Mouse (Mus musculus): ENCODE data around the gene Ndufa4l2. TPM values are rescaled to one million over a fixed set of nuclear protein-coding genes. Genes with fewer than 3 reads are reported as not detected.
A peak's percentile ranks its signal among the peaks of the same experiment; 100 is the strongest.

Gene Ndufa4l2
- polyA plus RNA-seq (2014; fragmentation: Nextera tagmentation; extraction: Ambion mirVana): 2.4 and 3.4 TPM in 2 replicates

DNA sequence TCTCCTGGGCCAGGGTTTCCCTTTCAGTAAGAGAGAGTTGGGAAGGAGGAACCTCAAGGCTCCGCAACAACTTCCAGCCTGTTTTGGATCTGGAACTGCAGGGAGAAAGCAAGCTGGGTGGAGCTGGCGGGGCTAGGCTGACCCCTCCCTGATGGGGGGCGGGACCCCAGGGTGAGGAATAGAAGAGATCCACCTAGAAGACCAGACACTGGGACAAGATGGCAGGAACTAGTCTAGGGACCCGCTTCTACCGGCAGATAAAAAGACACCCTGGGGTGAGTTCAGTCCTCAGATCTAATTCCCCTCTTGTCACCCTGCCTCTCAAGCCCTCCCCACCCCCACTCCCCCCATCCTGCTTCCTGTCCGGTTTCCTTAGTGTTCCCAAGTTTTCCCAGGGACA is at the start of gene Ndufa4l2:
Gene Ndufa4l2, plus strand, starts transcription at position 204 of the 400 bp plus-strand sequence.
- H3K27me3 ChIP-seq (ENCODE audit: control insufficient read depth, insufficient read depth, low read length): peaks cover 38% of the 10 kb centered on the region

DNA sequence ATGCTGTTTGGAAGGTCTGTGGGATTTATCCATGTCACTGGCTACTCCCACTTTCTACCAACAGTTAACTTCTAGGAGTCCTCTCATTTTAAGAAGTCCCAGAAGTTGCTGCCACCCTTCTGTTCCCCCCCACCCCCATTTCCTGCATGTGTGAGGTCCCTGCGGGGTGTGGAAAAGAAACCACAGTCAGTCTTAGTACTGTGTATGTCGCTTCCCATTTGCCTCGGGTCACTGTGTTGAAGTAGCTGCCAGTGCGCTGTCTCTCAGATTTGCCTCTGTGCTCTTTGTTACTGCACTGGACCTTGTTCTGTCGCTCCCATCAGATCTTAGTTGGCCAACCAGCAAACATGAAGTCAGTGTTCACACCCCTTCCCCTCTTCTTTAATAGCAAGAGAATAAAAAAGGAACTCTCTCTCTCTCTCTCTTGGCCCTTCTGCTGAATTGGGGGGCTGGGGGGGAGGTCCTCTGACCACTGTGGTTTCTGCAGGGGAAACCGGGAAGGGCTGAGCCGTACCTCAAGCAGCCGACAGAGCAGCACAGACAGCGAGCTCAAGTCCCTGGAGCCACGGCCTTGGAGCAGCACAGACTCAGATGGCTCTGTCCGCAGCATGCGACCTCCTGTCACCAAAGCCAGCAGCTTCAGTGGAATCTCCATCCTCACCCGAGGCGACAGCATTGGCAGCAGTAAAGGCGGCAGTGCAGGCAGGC is 43.3 kb upstream of the Ndufa4l2 start:
- no peaks in the 10 kb centered on the region for H3K4me1 ChIP-seq (ENCODE audit: control insufficient read depth, insufficient read depth, low read length)
- no peaks in the 10 kb centered on the region for H3K9me3 ChIP-seq (ENCODE audit: control insufficient read depth, low read length)
- WGBS: 70% methylated on average over 15 of the region's 15 CpGs
- DNase-seq (ENCODE audit: low spot score): no peak
- no peak overlapping the region for H3K27ac ChIP-seq (ENCODE audit: low read depth, low read length)
- H3K4me2 ChIP-seq (ENCODE audit: low read depth): no peak overlapping the region
- H3K4me3 ChIP-seq (ENCODE audit: low read depth, low read length): no peak overlapping the region
- no peak for ATAC-seq (ENCODE audit: insufficient read depth, low FRiP score, low TSS enrichment)
- H3K36me3 ChIP-seq (ENCODE audit: control insufficient read depth, insufficient read depth, low read length): 0 out of 2 replicates have a peak, but pooled peaks cover 2% of the 10 kb centered on the region
- no peak overlapping the region for H3K9ac ChIP-seq (ENCODE audit: low read length)
- no peaks in the 10 kb centered on the region for H3K27me3 ChIP-seq (ENCODE audit: control insufficient read depth, insufficient read depth, low read length)

More for the DNA sequence above, at the start of gene Ndufa4l2:
- Histone ChIP-seq H3K4me1 (ENCODE audit: control insufficient read depth, insufficient read depth, low read length) (peaks cover 60% of the 10 kb centered on the region), H3K9ac (ENCODE audit: low read length) (peak within 1 kb of the TSS; percentile 9), H3K27ac (ENCODE audit: low read depth, low read length) (peak within 1 kb of the TSS; percentile 2; the same call in 1 of the 2 replicates), H3K36me3 (ENCODE audit: control insufficient read depth, insufficient read depth, low read length) (peaks cover 2% of the 10 kb centered on the region; the same call in 1 of the 2 replicates), H3K4me3 (ENCODE audit: low read depth, low read length) (no peak within 1 kb of the TSS), H3K9me3 (ENCODE audit: control insufficient read depth, low read length) (no peaks in the 10 kb centered on the region), H3K4me2 (ENCODE audit: low read depth) (peak within 1 kb of the TSS; percentile 15; the same call in 1 of the 2 replicates)
- WGBS: 11% methylated on average over 6 of the region's 6 CpGs
- no peak for ATAC-seq (ENCODE audit: insufficient read depth, low FRiP score, low TSS enrichment)
- peak; percentile 14 for DNase-seq (ENCODE audit: low spot score)

DNA sequence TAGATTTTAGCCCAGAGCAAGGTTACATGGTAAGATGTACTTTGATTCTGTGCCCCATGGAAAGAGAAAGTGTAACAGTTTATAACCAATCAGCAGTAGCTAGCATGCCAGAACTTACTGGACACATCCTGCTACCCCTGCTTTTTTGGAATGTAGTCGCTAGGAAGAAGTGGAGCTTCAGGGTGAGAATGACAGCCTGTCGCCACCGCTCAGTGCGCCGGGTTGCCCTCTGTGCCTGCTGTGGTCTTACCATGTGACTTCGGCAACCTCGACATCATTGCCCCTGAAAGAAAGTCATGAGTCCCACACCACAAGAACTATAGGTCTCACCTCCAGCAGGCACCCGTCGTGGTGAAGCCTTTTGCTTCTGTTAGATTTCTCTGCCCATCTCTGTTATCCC is 42.0 kb upstream of the Ndufa4l2 start:
- no peak for ATAC-seq (ENCODE audit: insufficient read depth, low FRiP score, low TSS enrichment)
- Histone ChIP-seq H3K4me1 (ENCODE audit: control insufficient read depth, insufficient read depth, low read length) (no peaks in the 10 kb centered on the region), H3K27me3 (ENCODE audit: control insufficient read depth, insufficient read depth, low read length) (no peaks in the 10 kb centered on the region), H3K27ac (ENCODE audit: low read depth, low read length) (no peak overlapping the region), H3K9ac (ENCODE audit: low read length) (no peak overlapping the region), H3K9me3 (ENCODE audit: control insufficient read depth, low read length) (no peaks in the 10 kb centered on the region), H3K4me2 (ENCODE audit: low read depth) (no peak overlapping the region), H3K36me3 (ENCODE audit: control insufficient read depth, insufficient read depth, low read length) (0 out of 2 replicates have a peak, but pooled peaks cover 2% of the 10 kb centered on the region), H3K4me3 (ENCODE audit: low read depth, low read length) (no peak overlapping the region)
- 89% methylated on average over 9 of the region's 9 CpGs for whole genome bisulfite sequencing
- no peak for DNase-seq (ENCODE audit: low spot score)

DNA sequence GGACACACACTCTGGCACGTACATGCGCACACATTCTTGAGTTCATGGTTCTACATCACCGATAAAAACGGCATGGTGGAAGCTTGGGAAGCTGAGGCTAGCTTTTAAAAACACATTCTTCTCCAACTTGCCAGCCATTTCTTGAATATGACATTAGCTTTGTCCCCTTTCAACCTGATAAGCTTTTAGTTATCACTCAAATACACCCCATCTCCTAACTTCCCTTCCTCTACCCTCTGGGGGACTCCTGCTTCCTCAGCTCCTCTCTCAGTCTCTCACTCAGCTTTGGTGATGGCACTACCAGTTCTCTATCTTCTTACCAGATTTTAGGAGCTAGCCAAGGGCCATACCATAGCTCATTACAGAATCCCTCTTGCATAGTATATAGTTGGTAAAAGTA is 39.6 kb upstream of the Ndufa4l2 start:
- no peak overlapping the region for H3K4me3 ChIP-seq (ENCODE audit: low read depth, low read length)
- no peak overlapping the region for H3K4me2 ChIP-seq (ENCODE audit: low read depth)
- H3K27ac ChIP-seq (ENCODE audit: low read depth, low read length): no peak overlapping the region
- H3K9me3 ChIP-seq (ENCODE audit: control insufficient read depth, low read length): no peaks in the 10 kb centered on the region
- ATAC-seq (ENCODE audit: insufficient read depth, low FRiP score, low TSS enrichment) (no peak), DNase-seq (ENCODE audit: low spot score) (no peak)
- H3K36me3 ChIP-seq (ENCODE audit: control insufficient read depth, insufficient read depth, low read length): 0 out of 2 replicates have a peak, but pooled peaks cover under 1% of the 10 kb centered on the region
- H3K9ac ChIP-seq (ENCODE audit: low read length): no peak overlapping the region
- H3K4me1 ChIP-seq (ENCODE audit: control insufficient read depth, insufficient read depth, low read length): no peaks in the 10 kb centered on the region
- H3K27me3 ChIP-seq (ENCODE audit: control insufficient read depth, insufficient read depth, low read length): no peaks in the 10 kb centered on the region
- WGBS: 94% methylated on average over 4 of the region's 4 CpGs

DNA sequence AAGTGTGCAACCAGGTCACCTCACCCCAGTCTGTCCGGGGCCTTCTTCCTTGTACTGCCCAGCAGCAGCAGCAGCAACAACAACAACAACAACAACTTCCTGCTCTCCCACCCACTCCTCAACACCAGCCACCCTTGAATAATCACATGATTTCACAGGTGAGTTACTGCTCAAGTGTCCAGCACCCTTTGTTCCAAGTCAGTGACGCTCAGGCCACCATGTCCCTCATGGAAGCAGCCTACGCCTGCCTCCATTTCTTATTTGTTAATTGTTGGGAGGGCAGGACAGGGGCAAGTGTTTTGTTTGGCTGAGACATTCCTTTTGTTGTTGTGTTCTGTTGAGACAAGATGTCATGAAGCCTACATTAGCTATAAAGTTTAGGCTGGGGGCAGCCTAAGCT is 38.2 kb upstream of the Ndufa4l2 start:
- Histone ChIP-seq H3K4me1 (ENCODE audit: control insufficient read depth, insufficient read depth, low read length) (no peaks in the 10 kb centered on the region), H3K4me2 (ENCODE audit: low read depth) (no peak overlapping the region), H3K4me3 (ENCODE audit: low read depth, low read length) (no peak overlapping the region), H3K36me3 (ENCODE audit: control insufficient read depth, insufficient read depth, low read length) (no peaks in the 10 kb centered on the region), H3K27me3 (ENCODE audit: control insufficient read depth, insufficient read depth, low read length) (no peaks in the 10 kb centered on the region), H3K9ac (ENCODE audit: low read length) (no peak overlapping the region), H3K9me3 (ENCODE audit: control insufficient read depth, low read length) (no peaks in the 10 kb centered on the region), H3K27ac (ENCODE audit: low read depth, low read length) (no peak overlapping the region)
- 88% methylated on average over 3 of the region's 3 CpGs for WGBS
- DNase-seq (ENCODE audit: low spot score) (no peak), ATAC-seq (ENCODE audit: insufficient read depth, low FRiP score, low TSS enrichment) (no peak)

DNA sequence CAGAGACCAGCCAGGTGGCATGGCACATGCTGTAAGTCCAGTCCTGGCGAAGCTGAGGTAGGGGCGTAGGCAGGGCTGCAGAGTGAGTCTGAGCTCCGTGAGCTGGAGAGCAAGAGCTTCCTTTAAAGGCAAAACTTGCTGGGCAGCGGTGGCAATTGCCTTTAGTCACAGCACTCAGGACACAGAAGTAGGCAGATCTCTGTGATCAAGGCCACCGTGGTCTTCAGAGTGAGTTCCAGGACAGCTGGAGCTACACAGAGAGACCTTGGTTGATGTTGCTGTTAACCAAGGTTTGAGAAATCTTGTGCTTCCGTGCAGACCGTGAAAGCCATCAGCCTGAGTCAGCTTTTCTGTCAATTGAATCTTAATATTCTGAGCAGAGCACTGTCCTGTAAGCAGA is 37.5 kb upstream of the Ndufa4l2 start:
- Histone ChIP-seq H3K27ac (ENCODE audit: low read depth, low read length) (no peak overlapping the region), H3K9me3 (ENCODE audit: control insufficient read depth, low read length) (no peaks in the 10 kb centered on the region), H3K9ac (ENCODE audit: low read length) (no peak overlapping the region), H3K4me3 (ENCODE audit: low read depth, low read length) (no peak overlapping the region), H3K27me3 (ENCODE audit: control insufficient read depth, insufficient read depth, low read length) (no peaks in the 10 kb centered on the region), H3K4me2 (ENCODE audit: low read depth) (no peak overlapping the region), H3K36me3 (ENCODE audit: control insufficient read depth, insufficient read depth, low read length) (no peaks in the 10 kb centered on the region), H3K4me1 (ENCODE audit: control insufficient read depth, insufficient read depth, low read length) (no peaks in the 10 kb centered on the region)
- ATAC-seq (ENCODE audit: insufficient read depth, low FRiP score, low TSS enrichment): no peak
- WGBS: 87% methylated on average over 7 of the region's 7 CpGs
- no peak for DNase-seq (ENCODE audit: low spot score)

DNA sequence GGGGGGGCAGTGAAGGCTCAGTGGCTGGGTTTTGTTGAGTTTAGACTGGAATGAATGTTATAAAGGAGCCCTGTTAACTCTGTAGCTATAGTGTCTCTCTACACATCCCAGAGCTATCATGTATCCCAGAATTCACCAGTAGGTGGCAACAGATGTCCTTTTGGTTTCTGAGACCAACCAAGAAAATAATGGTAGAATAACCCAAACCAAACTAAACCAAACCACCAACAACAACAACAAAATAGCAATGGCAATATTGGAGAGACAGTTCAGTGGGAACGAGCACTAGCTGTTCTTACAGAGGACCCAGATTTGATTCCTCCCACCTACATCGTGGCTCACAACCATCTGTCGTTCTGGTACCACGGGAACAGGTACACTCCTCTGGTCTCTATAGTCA is 35.6 kb upstream of the Ndufa4l2 start:
- ATAC-seq (ENCODE audit: insufficient read depth, low FRiP score, low TSS enrichment) (no peak), DNase-seq (ENCODE audit: low spot score) (no peak)
- no peak overlapping the region for H3K4me2 ChIP-seq (ENCODE audit: low read depth)
- H3K9me3 ChIP-seq (ENCODE audit: control insufficient read depth, low read length): no peaks in the 10 kb centered on the region
- no peak overlapping the region for H3K27ac ChIP-seq (ENCODE audit: low read depth, low read length)
- no peaks in the 10 kb centered on the region for H3K4me1 ChIP-seq (ENCODE audit: control insufficient read depth, insufficient read depth, low read length)
- H3K9ac ChIP-seq (ENCODE audit: low read length): no peak overlapping the region
- peaks cover 2% of the 10 kb centered on the region; the same call in 1 of the 2 replicates for H3K36me3 ChIP-seq (ENCODE audit: control insufficient read depth, insufficient read depth, low read length)
- no peaks in the 10 kb centered on the region for H3K27me3 ChIP-seq (ENCODE audit: control insufficient read depth, insufficient read depth, low read length)
- no peak overlapping the region for H3K4me3 ChIP-seq (ENCODE audit: low read depth, low read length)
- 93% methylated on average over 4 of the region's 4 CpGs for WGBS

DNA sequence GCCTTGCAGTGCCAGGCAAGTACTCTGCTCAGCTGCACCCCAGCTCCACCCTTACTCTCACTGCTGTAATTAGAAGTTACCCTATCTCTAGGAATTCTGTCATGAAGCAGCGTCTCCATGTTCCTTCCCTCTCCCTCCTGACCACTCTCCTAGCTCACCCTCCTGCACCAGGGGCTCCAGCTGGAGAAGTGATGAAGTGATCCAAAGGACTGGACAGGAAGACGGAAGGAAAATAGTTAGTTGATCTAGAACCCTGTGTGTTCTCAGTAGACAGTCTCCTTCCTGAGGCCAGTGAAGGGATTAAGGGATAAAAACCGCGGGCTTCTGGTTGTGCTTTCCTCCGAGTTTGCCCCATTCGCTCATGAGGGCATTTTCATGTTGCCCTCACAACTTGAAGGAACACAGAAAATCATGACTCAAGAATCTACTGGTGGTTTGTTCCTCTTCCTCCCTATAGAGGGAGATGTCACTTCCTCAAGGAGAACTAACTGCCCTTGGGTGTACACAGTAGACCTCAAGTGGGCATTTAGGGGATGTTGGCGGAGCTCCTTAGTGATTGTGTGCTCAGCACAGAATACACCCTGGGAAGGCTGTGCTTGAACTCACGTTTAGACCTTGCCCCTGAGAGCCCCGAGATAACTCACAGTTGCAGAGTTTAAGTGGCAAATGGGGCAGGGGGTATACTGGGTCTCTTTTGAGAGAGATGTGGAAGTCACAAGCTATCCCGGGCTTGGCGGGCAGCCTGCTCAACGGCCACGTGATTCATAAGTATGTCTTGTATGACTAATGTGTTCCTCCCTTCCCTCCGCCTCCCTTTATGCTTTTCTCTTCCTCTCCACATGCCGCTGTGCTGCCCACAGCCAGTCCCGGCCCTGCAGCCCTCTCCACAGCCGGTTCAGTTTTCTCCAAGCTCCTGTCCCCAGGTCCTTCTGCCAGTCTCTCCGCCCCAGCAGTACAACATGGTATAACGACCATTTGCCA is 33.6 kb upstream of the Ndufa4l2 start:
- no peak for ATAC-seq (ENCODE audit: insufficient read depth, low FRiP score, low TSS enrichment)
- 87% methylated on average over 19 of the region's 19 CpGs for WGBS
- Histone ChIP-seq H3K9me3 (ENCODE audit: control insufficient read depth, low read length) (no peaks in the 10 kb centered on the region), H3K4me2 (ENCODE audit: low read depth) (no peak overlapping the region), H3K36me3 (ENCODE audit: control insufficient read depth, insufficient read depth, low read length) (peaks cover 2% of the 10 kb centered on the region; the same call in 1 of the 2 replicates), H3K4me1 (ENCODE audit: control insufficient read depth, insufficient read depth, low read length) (no peaks in the 10 kb centered on the region), H3K27me3 (ENCODE audit: control insufficient read depth, insufficient read depth, low read length) (no peaks in the 10 kb centered on the region), H3K4me3 (ENCODE audit: low read depth, low read length) (no peak overlapping the region), H3K9ac (ENCODE audit: low read length) (no peak overlapping the region), H3K27ac (ENCODE audit: low read depth, low read length) (no peak overlapping the region)
- no peak for DNase-seq (ENCODE audit: low spot score)

All from neural tube, embryonic 11.5 days (tissue).